Mouse (Mus musculus) intestine, postnatal 0 days (tissue): ENCODE results near the gene Xpo5. TPM values are rescaled to one million over a fixed set of nuclear protein-coding genes. Genes with fewer than 3 reads are reported as not detected.

Source experiments
- ATAC-seq: fragments of 200-750 bp; cut with Nextera tagmentation; 2 replicates; pipeline ENCODE4 v1.8.0; 2017; ENCODE audit warnings: mild to moderate bottlenecking, moderate TSS enrichment, moderate library complexity
- H3K27ac ChIP-seq: fragments of 300-500 bp; sonication (generic); 2 replicates; pipeline ENCODE4 v1.5.1; 2014; ENCODE audit warnings: mild to moderate bottlenecking, low read depth, low read length, moderate library complexity
- H3K27me3 ChIP-seq: fragments of 300-500 bp; sonication (generic); replicated peaks from 2 replicates; pipeline ENCODE4 v1.6.1; 2014; ENCODE audit warnings: low read length, mixed read lengths; ENCODE audit not compliant: control insufficient read depth, insufficient read depth
- H3K36me3 ChIP-seq: fragments of 300-500 bp; sonication (generic); 2 replicates; pipeline ENCODE4 v1.6.1; 2014; ENCODE audit warnings: mild to moderate bottlenecking, moderate library complexity; ENCODE audit not compliant: control insufficient read depth, insufficient read depth
- H3K4me1 ChIP-seq: fragments of 300-500 bp; sonication (generic); replicated peaks from 2 replicates; pipeline ENCODE4 v1.6.1; 2014; ENCODE audit warnings: antibody characterized with exemption, low read length, mixed read lengths; ENCODE audit not compliant: control insufficient read depth, insufficient read depth
- H3K4me2 ChIP-seq: fragments of 300-500 bp; sonication (generic); replicated peaks from 2 replicates; pipeline ENCODE4 v1.6.1; 2014; ENCODE audit warnings: low read depth, mild to moderate bottlenecking, moderate library complexity
- H3K4me3 ChIP-seq: fragments of 300-500 bp; sonication (generic); 2 replicates; pipeline ENCODE4 v1.5.1; 2014; ENCODE audit warnings: low read depth, low read length
- H3K9ac ChIP-seq: fragments of 300-500 bp; sonication (generic); 2 replicates; pipeline ENCODE4 v1.6.1; 2014; ENCODE audit warnings: mild to moderate bottlenecking, low read depth, low read length
- H3K9me3 ChIP-seq: fragments of 300-500 bp; sonication (generic); 2 replicates; pipeline ENCODE4 v1.6.1; 2016; ENCODE audit warnings: mixed run types; ENCODE audit not compliant: control insufficient read depth
- CTCF ChIP-seq: sonication (generic); IDR thresholded peaks from 2 replicates; pipeline ENCODE4 v1.5.1; 2016; ENCODE audit warnings: low read depth, mild to moderate bottlenecking, control low read depth, antibody characterized with exemption, moderate library complexity
- WGBS: fragments of 180-500 bp; shearing (Covaris S2); extraction: QIAGEN DNeasy Blood & Tissue Kit; methylation state at CpG from one replicate; pipeline ENCODE4 v1.1.7; 2014; 5-methylcytosine and 5-hydroxymethylcytosine counted together
- polyA plus RNA-seq: library from polyadenylated mRNA; unstranded; fragments of >200 nt; fragmentation: Nextera tagmentation; extraction: Ambion mirVana; gene quantifications from 2 replicates; pipeline ENCODE4 v1.2.1, GENCODE M21; 2015

Gene Xpo5
- polyA plus RNA-seq, 1 experiment from 2014 or later, result 8.2 TPM

- WGBS, result 96% methylated on average over 8 of the region's 8 CpGs
- Histone ChIP-seq H3K4me3 (no peak overlapping the region), H3K4me2 (no peak overlapping the region), H3K27me3 (no peaks in the 10 kb centered on the region), H3K27ac (no peak overlapping the region), H3K36me3 (peaks cover 56% of the 10 kb centered on the region), H3K9ac (no peak overlapping the region), H3K9me3 (no peaks in the 10 kb centered on the region), H3K4me1 (peaks cover 4% of the 10 kb centered on the region; the same call in 1 of the 2 replicates)
- no peak for ATAC-seq
- TF ChIP-seq CTCF, result no peak
Measured at GRCm38 (mm10) chr17:46164301-46164700, 38.3 kb upstream of the Xpo5 start.

- H3K4me3 ChIP-seq, result no peak overlapping the region
Measured at GRCm38 (mm10) chr17:46164791-46165190, 37.8 kb upstream of the Xpo5 start.

DNA sequence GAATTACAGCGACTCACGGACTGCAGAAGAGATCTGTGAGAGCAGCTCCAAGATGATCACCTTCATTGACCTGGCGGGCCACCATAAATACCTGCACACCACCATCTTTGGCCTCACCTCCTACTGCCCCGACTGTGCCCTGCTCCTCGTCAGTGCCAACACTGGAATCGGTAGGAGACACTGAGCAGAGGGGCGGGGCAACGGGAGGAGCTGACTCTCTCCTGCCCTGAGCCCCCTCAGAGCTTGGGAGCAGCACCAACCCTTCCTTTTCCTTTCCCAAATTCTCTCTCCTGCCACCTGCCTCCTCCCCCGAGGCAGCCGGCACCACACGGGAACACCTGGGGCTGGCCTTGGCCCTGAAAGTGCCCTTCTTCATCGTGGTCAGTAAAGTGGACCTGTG is 37.1 kb upstream of the Xpo5 start:
- ATAC-seq, result no peak
- Histone ChIP-seq H3K9me3 (no peaks in the 10 kb centered on the region), H3K9ac (no peak overlapping the region), H3K4me3 (no peak overlapping the region), H3K36me3 (peaks cover 63% of the 10 kb centered on the region), H3K4me1 (no peaks in the 10 kb centered on the region), H3K27ac (no peak overlapping the region), H3K27me3 (no peaks in the 10 kb centered on the region), H3K4me2 (no peak overlapping the region)
- TF ChIP-seq CTCF, result no peak
- 89% methylated on average over 12 of the region's 12 CpGs for WGBS

More at GRCm38 (mm10) chr17:46164791-46165190, 37.8 kb upstream of the Xpo5 start:
- no peak overlapping the region for H3K4me2 ChIP-seq
- no peak overlapping the region for H3K27ac ChIP-seq
- ATAC-seq, result no peak
- H3K9me3 ChIP-seq, result no peaks in the 10 kb centered on the region
- H3K27me3 ChIP-seq, result no peaks in the 10 kb centered on the region
- peaks cover 61% of the 10 kb centered on the region for H3K36me3 ChIP-seq
- H3K9ac ChIP-seq, result no peak overlapping the region
- no peaks in the 10 kb centered on the region for H3K4me1 ChIP-seq
- TF ChIP-seq CTCF, result no peak
- WGBS, result 90% methylated on average over 10 of the region's 10 CpGs

GRCm38 (mm10) chr17:46166270-46166669 is 36.3 kb upstream of the Xpo5 start:
- H3K27ac ChIP-seq, result no peak overlapping the region; the same call in 1 of the 2 replicates
- WGBS, result 70% methylated on average over 5 of the region's 5 CpGs
- H3K4me1 ChIP-seq, result no peaks in the 10 kb centered on the region
- H3K9ac ChIP-seq, result no peak overlapping the region
- no peak for ATAC-seq
- no peak overlapping the region for H3K4me3 ChIP-seq
- H3K27me3 ChIP-seq, result no peaks in the 10 kb centered on the region
- peaks cover 63% of the 10 kb centered on the region for H3K36me3 ChIP-seq
- no peaks in the 10 kb centered on the region for H3K9me3 ChIP-seq
- H3K4me2 ChIP-seq, result no peak overlapping the region
- no peak for TF ChIP-seq CTCF

- no peak overlapping the region for H3K4me2 ChIP-seq
- WGBS, result 85% methylated on average over 11 of the region's 11 CpGs
- no peaks in the 10 kb centered on the region for H3K9me3 ChIP-seq
- no peak overlapping the region for H3K9ac ChIP-seq
- no peak overlapping the region for H3K27ac ChIP-seq
- peak; percentile 56 for TF ChIP-seq CTCF
- no peak for ATAC-seq
- H3K36me3 ChIP-seq, result peaks cover 67% of the 10 kb centered on the region
- H3K4me3 ChIP-seq, result no peak overlapping the region
- H3K4me1 ChIP-seq, result no peaks in the 10 kb centered on the region
- H3K27me3 ChIP-seq, result no peaks in the 10 kb centered on the region
Measured at GRCm38 (mm10) chr17:46167014-46167413, 35.6 kb upstream of the Xpo5 start.

GRCm38 (mm10) chr17:46168318-46168717 is 34.3 kb upstream of the Xpo5 start:
- TF ChIP-seq CTCF, result no peak; the same call in 1 of the 2 replicates
- no peaks in the 10 kb centered on the region for H3K9me3 ChIP-seq
- H3K27me3 ChIP-seq, result no peaks in the 10 kb centered on the region
- H3K4me1 ChIP-seq, result no peaks in the 10 kb centered on the region
- ATAC-seq, result peak; percentile 42
- WGBS, result 33% methylated on average over 5 of the region's 5 CpGs
- no peak overlapping the region for H3K4me2 ChIP-seq
- peaks cover 80% of the 10 kb centered on the region for H3K36me3 ChIP-seq
- H3K27ac ChIP-seq, result no peak overlapping the region
- H3K9ac ChIP-seq, result no peak overlapping the region
- no peak overlapping the region for H3K4me3 ChIP-seq

- 88% methylated on average over 5 of the region's 5 CpGs for WGBS
- H3K4me1 ChIP-seq, result no peaks in the 10 kb centered on the region
- H3K36me3 ChIP-seq, result peaks cover 80% of the 10 kb centered on the region
- H3K9ac ChIP-seq, result no peak overlapping the region
- H3K27ac ChIP-seq, result no peak overlapping the region
- H3K27me3 ChIP-seq, result no peaks in the 10 kb centered on the region
- ATAC-seq, result no peak
- H3K4me2 ChIP-seq, result no peak overlapping the region
- H3K4me3 ChIP-seq, result no peak overlapping the region
- no peaks in the 10 kb centered on the region for H3K9me3 ChIP-seq
- no peak for TF ChIP-seq CTCF
Measured at GRCm38 (mm10) chr17:46168768-46169167, 33.8 kb upstream of the Xpo5 start.
